Mouse (Mus musculus) kidney, adult 8-10 months (tissue): Measurements from ENCODE around the gene Diras2.

Experiments
- DNase-seq, 2 experiments: peaks; one replicate each; pipeline ENCODE4 v3.0.0; 2022

Diras2 gene

GRCm38 (mm10) chr13:52457177-52457888 is 73.7 kb downstream of the Diras2 start:
- no peak for DNase-seq

GRCm38 (mm10) chr13:52455329-52455728 is 75.8 kb downstream of the Diras2 start:
- DNase-seq = no peak

GRCm38 (mm10) chr13:52454708-52455250 is 76.3 kb downstream of the Diras2 start:
- DNase-seq = no peak
